Mouse (Mus musculus) lung, postnatal 25 days (tissue): ENCODE data around the gene Ripor2.

Experiments
- DNase-seq: peaks from one replicate; pipeline ENCODE4 v3.0.0; 2022; ENCODE audit warnings: low spot score

Ripor2 gene

DNA sequence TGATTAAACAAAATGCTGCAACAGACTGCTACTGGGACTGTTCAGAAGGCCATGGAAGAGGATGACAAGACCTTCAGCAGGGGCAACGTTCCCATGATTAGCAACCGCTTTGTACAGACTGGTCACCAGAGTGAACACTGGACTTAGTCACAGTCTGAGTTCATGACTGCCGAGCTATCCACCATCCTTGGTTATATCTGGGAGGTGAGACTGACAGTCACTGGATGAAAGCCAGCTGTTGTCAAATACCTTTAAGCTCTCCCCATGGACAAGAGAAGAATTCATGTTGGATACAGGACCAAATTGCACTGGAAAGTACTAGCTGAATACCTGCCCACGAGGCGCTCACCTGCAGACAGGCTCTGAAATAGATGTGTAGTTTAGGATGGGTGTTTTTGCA, 2.4 kb downstream of the Ripor2 start:
- DNase-seq = no peak

DNA sequence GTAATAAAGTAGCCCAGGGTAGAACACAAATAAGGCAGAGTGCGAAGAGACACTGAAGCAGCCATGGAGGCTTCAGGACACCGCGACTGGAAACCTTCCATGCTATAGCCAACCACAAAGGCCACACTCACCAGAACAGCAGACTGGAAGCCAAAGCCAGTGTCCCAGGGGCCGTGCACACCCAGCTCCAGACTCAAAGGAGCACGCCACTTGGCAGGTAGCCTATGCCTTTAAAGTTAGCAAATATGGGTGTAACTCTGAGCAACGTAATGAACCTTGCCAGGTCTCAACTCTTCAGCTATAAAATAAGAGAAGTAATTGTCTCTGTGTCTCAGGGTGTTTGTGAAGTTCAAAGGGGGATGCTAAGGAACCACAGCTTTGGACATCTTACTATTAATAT, 2.9 kb downstream of the Ripor2 start:
- DNase-seq = no peak

DNA sequence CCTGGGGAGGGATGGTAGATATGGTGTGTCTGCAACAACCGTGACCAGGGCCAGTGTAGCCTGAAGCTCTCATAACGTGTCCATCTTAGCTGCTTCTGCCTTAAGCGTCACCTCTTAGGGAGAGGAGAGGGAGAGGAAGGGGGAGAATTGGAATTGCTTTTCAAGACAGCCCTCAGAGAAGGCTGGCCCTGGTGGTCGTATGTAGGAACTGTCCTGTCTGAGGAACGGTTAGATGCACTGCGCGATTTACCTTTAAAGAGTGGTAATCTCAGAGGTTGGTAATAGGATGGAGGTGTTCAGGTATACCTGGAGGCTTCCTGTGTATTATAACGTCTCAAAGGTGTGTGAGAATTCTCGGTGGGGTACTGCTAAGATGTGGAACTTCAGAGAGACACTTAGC, 3.4 kb downstream of the Ripor2 start:
- no peak for DNase-seq

DNA sequence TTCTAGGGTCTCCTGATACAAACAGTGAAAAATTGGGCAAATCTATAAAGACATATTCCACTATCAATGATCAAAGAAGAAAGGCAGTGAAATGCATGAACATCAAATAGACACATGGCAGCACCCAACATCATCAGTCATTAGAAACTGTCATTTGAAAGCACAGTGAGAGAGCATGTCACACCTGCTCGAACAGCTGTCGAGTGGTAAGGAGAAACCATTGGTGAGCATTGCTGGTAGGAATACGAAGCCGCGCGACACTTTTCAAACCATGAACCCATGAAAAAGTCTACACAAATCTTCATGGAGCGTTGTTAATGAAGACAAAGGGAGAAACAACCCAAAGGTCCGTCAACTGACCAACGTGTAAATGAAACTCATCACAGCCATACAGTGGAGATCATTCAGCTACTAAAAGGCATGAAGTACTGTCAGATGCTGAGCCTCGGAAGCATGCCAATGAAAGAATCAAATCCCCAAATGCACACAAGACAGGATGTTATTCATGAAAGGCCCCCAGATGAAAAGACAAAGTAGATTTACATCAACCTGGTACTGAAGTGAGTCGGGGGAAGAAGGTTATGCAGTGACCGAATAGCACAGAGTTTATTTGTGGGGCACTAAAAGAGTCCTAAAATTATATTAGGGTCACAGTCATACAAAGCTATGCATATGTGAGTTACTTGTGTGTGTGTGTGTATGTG, 5.4 kb downstream of the Ripor2 start:
- no peak for DNase-seq

DNA sequence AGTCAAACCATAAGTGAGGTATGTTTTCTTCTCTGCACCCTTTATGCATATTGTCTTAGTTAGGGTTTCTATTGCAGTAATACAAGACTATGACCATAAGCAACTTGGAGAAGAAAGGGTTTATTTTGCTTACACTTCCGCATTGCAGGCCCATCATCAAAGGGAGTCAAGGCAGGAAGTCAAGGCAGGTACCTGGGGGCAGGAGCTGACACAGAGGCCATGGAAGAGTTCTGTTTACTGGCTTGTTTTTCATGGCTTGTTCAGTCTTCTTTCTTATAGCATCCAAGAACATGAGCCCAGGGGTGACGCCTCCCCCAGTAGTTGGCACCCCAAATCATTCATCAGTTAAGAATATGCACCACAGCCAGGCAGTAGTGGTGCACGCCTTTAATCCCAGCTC, 6.6 kb downstream of the Ripor2 start:
- no peak for DNase-seq

DNA sequence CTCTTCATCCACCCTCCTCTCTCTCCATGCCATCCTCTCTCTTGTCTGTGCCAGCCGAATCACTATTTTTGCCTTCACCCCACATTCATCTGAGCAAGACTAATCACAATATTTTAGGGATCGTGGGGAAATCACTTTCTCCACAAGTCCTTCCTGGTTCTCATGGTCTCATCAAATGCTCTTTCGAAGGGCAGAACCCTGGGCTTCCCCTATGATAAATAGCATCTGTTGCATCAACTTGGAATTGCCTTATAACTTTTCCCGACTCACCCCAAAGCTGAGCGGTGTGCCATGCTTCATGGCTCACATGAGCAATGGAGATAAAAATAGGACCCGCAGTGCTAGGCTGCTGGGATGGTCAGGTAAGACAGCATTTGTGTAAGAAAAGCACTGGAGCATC, 9.7 kb downstream of the Ripor2 start:
- DNase-seq = no peak

DNA sequence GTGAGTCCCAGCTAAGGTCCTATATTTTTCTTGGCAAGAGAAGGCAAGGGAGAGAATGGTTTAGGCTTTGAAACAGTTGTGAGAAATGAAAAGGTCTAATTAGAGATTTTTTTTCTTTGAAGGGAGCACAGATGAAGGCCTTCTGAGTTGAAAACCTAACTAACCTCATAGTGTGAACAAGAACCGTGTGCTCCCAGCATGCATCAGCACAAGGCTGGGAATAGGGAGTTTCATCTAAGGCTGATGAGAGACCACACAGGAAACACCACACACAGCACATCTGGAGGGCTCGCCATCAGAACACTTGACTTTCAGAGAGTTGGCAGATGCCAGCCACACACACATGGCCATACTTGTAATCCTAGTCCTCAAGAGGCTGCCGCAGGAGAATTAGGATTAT, 12.3 kb downstream of the Ripor2 start:
- DNase-seq = no peak

DNA sequence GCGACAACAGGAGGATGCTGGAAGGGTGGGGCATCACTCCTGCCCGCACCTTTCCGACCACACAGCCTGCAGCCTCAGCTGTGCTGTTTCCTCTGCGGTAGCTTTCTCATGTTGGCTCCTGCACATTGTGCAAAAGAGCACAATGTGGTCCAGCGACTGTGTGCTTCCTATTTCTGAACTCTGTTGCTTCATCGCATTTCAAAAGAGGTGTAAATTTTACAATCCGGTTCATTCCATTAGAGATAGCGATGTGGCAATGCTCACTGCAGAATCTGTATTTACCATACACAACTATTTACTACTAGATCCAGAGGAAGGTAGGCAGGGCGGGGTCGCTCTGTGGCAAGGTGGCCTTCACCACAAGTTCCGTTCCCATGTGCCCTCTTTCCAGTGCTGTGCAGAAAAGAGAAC, 17.6 kb downstream of the Ripor2 start:
- DNase-seq = peak; percentile 72

DNA sequence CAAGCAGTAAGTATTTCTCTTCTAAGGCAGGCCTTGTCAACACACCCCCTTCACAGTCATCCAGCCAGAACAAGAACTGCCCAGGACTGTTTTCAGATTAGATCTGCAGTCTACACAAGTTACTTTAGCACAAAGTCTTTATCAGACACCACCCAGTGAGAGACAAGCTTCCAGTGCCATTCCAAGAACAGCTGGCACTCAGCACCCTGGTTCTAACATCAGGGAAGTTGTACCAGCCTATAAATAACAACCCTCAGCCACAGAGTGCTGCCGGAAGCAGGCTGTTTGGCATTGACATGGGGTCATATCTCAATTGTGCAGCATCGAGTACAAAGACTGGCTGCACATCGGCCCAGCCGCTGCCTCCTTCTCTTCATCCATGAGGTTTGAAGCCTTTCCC, 21.0 kb downstream of the Ripor2 start:
- peak; percentile 85 for DNase-seq

DNA sequence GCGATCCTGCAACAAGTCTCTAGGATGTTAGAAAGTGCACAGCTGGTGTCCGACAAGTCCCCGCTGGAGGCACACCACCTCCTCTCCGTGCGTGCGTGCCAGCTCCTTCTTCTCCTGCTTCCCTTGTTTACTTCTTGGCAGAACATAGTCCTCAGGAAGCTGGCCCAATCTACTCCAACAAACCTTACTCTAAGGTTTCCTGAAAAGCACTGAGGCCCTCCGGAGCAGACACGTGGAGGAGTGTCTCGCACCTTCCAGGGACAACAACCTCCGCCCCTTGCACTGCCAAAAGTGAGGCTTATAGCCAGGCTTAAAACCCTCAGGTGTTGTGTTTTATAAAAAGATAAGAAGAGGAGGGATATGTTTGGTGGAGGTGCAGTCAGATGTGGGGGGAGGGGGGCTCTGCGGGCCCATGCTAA, 21.6 kb downstream of the Ripor2 start:
- DNase-seq = peak; percentile 87

DNA sequence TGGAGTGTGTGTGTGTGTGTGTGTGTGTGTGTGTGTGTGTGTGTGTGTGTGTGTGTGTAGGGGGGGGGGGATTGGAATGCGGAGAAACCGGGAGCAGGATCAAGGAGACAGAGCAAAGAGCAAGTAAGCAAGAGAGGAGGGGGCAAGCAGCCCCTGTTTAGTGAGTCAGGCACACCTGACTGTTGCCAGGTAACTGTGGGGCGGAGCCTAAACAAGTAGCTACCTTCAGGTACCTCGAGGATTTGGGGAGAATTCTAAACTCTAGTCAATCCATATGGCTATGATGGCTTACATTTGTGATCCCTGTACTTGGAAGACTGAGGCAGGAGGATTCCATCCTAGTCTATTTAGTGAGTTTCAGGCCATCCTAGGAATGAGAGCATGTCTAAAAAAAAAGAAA, 22.1 kb downstream of the Ripor2 start:
- DNase-seq = no peak

DNA sequence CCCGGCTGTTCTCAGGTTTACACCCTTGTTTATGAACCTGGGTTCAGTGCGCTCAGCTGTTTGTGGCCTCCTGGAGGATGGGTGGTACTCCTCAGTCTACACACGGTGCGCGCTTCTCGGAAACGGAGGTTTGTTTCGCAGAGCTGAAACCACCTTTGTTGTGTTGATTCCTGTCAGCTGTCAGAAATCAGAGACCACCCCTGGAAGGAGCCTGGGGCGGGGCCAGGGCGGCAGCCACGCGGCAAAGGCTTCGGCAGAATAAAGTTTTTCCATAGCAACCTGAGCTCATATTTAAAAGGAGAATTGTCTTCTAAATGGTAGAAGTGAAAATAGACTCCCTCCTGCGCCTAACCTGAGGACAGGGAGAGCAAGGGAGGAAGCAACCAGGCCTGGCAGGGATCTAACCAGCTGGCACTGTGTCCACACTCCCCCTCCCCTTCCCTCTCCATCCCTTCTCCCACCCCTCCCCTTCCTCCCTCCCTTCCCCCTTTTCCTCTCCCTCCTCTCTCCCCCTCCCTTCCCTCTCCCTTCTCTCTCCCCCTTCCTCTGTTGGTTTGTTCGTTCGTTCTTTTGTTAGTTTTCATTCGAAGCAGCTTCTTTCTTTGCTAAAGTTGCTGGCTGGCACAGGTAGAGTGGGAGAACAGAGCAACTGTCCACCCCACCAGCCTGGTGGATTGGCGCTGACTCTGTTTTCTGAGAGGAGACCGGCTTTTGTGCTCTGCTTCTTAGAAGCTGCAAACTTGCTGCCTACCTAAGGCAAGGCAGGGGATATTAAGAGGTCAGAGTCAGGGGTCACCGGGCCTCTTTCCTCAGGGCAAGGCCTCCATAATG, 23.0 kb downstream of the Ripor2 start:
- peak; percentile 79 for DNase-seq

DNA sequence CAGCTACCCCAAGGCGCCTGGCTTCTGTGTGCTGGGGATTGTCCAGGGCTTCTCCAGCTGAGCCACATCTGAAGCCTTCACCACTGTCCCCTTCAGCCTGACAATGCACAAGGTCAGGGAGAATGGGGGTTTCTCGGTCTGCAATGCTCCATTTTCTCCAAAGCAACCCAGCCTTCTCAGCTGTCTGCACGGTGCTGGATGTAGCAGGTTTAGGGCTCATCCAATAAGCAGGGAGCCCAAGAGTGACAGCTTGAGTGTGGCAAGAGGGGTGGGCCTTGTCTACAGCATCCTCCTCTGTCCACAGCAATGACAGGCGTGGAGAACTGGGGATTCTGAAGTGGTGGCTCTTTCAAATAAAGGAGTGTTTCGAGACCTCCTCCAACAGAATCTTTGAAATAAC, 23.8 kb downstream of the Ripor2 start:
- no peak for DNase-seq

DNA sequence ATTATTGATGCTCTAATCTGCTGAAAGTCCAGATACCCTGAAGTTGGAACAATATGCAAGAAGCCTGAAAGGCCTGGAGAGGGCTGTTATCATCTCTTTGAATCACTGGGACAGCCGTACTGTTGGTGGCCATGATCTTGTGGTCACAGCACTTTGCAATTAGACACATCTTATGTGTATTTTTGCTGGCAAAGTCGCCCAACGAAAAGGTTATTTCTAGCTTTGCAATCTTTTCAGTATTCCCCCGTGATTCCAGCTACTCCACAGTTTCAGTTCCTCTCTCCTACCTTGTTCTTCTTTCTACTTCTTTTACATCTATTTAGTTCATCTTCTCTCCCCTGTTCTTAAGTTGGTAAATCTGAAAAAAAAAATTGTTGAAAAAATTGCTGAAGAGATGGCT, 26.0 kb downstream of the Ripor2 start:
- DNase-seq = no peak

DNA sequence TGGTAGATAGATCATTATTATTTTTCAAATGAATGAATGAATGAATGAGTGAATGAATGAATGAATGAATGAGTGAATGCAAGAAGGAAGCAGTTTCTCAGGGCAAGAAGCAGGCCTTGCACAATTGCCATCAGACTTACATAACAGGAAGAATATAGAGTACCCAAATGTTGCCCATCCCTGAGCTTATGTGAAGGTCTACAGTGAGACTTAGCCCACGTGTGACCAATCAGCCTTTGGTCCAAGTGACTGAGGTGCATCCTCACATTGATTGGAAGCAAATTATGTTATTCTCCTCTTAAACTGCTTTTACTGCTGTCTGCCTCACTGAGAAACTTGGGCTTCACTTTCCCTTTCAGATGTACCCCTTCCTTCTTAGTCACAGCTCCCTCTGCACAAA, 26.7 kb downstream of the Ripor2 start:
- DNase-seq = no peak

DNA sequence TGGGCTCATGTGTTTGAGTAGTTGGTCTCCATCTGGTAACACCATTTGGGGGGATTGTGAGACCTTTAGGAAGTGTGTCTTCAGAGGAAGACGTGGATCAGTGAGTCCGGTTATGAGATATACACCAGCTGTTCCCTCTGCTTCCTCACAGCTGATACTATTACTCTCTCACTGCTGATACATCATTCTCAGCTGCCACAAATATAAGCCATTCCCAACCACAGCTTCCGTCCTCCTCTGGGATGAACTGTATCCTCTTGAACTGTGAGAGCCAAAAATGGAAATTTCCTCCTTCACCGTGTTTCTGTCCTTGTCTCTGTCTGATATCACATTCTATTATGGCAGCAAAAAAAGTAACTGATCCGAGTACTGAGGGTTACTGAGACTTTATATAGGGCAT, 28.9 kb downstream of the Ripor2 start:
- no peak for DNase-seq

DNA sequence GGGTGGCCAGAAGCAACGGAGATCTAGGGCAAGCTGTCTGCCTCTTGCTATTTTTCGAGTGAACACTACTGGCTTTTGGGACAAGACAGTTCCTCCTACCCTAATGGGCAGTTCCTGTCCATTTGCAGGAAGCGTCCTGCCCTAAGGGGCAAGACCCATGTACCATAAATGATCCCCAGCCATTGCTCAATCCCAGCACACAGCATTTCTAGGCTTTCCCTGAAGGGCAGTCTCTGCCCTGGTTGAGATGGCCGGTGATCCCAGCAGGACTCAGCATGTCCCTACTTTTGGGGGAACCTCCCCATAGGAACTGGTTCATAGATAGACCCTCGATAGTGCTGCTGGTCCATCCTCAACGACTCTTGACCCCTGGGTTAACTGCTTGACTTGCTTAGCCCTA, 31.0 kb downstream of the Ripor2 start:
- DNase-seq = no peak

DNA sequence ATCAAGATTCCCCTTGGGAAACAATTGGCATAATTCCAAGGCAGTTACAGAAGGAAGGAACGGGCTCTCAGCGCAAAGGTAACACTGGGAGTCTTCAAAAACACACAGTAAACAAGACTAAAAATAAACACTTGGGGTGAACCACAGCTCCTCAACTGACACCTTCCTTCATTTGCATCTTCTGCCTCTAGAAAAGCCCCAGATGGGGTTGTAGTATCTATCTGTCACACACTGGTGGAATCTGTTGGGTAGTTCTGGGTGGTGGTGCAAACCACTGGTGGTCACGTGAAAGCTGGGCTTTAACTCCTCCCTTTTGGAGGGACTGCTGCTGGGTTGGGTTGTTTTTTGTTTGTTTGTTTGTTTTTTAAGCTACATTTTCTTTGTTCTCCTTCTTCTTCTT, 31.4 kb downstream of the Ripor2 start:
- DNase-seq = peak; percentile 62

DNA sequence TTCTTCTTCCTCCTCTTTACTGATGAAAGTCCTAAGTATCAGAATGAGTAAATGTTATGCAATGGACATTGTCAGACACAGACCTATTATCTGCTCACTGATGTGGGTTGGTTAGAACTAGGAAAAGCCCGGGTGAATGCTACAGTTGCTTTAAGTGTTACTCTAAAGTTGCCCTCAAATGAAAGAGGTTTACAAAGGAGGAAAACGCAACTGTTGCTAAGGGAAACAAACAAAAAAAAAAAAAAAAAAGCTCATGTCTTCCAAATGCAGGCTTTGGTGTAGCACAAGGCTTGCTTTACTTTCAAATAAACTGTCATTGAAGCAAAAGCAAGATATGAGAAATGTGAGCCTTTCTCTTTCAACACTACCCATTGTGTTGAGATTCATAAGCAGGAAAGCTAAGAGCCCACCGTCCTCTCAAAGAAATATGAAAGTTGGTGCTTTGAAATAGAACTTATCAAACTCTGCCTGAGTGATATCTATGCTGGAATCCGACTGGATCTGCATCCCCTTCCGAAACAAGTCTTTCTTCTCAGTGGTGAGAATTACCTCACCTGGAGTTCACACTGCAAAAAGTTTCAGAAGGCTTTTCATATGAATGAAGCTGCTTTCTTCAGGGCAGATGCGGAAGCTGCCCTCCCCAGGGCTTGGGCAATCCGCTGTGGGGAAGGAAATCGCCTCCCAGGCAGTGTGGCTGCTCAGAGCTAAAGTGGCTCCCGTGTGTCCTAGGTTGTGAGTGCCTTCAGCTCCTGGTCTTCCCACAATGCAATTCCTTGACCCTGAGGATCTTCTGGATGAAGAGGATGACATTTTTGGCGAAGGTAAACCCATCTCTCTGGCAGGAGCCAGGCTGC, 32.2 kb downstream of the Ripor2 start:
- DNase-seq = peak; percentile 48

DNA sequence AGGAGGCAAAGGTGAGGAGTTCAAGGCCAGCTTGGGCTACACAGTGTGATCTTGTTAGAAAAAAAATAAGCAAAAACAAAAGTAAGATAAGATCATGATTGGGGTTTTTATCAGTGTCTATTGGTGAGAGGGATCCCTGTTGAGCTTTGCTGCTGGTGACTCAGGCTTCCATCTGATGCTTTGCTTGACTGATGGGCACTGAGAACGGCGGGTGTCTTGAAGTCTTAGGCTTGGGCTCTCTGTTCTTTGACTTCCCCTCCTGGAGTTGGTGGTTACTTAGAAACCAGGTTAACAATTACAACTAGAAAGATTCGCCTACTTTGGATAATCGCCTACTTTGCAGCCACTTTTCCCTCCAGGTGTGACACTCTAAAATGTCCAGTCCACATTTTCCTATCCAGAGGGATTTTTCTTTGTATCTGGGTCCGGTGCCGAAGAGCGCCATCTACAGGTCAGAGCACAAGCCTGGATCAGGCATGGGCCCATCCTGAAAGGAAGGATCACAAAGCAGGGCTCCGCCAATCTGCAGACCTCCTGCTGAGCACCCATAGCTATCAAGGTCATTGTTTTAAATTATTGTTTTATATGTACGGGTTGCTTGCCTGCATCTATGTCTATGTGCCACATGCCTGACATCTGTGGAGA, 34.1 kb downstream of the Ripor2 start:
- DNase-seq = no peak

DNA sequence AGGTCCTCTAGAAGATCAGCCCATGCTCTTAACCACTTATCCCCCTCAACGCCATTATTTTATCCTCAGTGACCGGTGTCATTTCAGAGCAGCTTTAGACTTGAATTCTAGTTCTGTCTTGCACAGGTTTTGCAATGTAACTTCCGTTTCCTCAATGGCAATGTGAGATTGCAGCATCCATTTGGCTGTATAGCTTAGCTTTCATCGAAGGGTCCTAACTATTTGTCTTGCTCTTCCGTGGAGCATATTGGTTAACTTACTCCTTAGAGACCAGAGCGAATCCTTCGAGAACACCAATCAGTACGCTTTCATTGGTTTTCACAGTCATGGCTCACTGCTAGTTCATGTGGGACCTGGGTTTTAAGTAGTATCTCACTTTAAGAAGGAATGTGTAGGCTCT, 34.7 kb downstream of the Ripor2 start:
- DNase-seq = no peak

DNA sequence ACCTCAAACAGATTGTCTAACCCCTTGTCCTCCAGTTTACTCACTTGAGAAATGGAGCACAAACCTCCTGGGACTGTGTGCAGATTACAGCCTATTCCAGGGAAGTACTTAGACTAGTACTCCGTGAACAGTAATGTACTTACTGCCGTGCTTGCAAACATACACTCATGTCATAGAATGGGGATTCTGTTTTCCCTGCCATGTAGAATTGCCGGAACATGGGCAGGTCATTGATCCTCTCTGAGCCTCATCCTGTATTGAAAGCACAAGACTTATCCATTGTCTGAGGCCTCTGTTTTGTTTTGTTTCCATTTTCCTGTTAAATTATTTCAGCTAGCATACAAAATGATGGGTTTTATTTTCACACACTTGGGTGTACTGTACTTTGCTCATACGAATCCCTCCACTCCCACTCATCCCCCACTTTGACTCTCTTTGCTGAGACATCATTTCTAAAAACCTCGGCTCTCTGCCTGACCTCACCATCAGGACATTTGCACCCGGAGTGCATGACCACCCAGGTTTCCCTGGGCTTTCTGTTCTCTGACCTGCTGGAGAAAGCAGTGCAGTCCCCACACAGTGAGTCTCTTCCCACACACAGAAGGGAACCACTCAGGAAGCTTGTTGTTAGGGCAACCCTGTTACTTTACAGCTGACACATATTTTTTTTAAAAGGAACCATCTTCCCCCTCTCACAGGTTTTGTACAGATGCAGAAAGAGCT, 35.2 kb downstream of the Ripor2 start:
- DNase-seq = no peak
